Mouse (Mus musculus) midbrain, postnatal 0 days (tissue): Measurements from ENCODE around the gene Slc25a39. TPM values are rescaled to one million over a fixed set of nuclear protein-coding genes. Genes with fewer than 3 reads are reported as not detected.
A peak's percentile ranks its signal among the peaks of the same experiment; 100 is the strongest.

ENCODE experiments used
- ATAC-seq: fragments of 200-750 bp; cut with Nextera tagmentation; 2 replicates; pipeline ENCODE4 v1.8.0; 2017; ENCODE audit warnings: moderate number of reproducible peaks, mild to moderate bottlenecking, moderate TSS enrichment, moderate library complexity; ENCODE audit not compliant: low FRiP score
- DNase-seq: peaks from one replicate; pipeline ENCODE4 v3.0.0-alpha.2; 2015; ENCODE audit warnings: low spot score
- H3K27ac ChIP-seq: fragments of 300-500 bp; sonication (generic); 2 replicates; pipeline ENCODE4 v1.5.1; 2014; ENCODE audit warnings: low read depth, mild to moderate bottlenecking, low read length, mixed read lengths
- H3K27me3 ChIP-seq: fragments of 300-500 bp; sonication (generic); 2 replicates; pipeline ENCODE4 v1.6.1; 2014; ENCODE audit warnings: low read length, control low read depth, mixed read lengths; ENCODE audit not compliant: insufficient read depth
- H3K36me3 ChIP-seq: fragments of 300-500 bp; sonication (generic); 2 replicates; pipeline ENCODE4 v1.6.1; 2014; ENCODE audit warnings: low read length, control low read depth, mixed read lengths; ENCODE audit not compliant: insufficient read depth
- H3K4me1 ChIP-seq: fragments of 300-500 bp; sonication (generic); 2 replicates; pipeline ENCODE4 v1.6.1; 2014; ENCODE audit warnings: mild to moderate bottlenecking, control low read depth, antibody characterized with exemption, low read length, mixed read lengths; ENCODE audit not compliant: insufficient read depth
- H3K4me2 ChIP-seq: fragments of 300-500 bp; sonication (generic); 2 replicates; pipeline ENCODE4 v1.6.1; 2014; ENCODE audit warnings: low read depth, mild to moderate bottlenecking, low read length, mixed read lengths; ENCODE audit not compliant: poor library complexity, severe bottlenecking
- H3K4me3 ChIP-seq: fragments of 300-500 bp; sonication (generic); 2 replicates; pipeline ENCODE4 v1.5.1; 2014; ENCODE audit warnings: low read depth, mild to moderate bottlenecking, low read length, moderate library complexity
- H3K9ac ChIP-seq: fragments of 300-500 bp; sonication (generic); replicated peaks from 2 replicates; pipeline ENCODE4 v1.6.1; 2014; ENCODE audit warnings: mild to moderate bottlenecking, low read length, moderate library complexity, mixed read lengths; ENCODE audit not compliant: poor library complexity, severe bottlenecking
- H3K9me3 ChIP-seq: fragments of 300-500 bp; sonication (generic); 2 replicates; pipeline ENCODE4 v1.6.1; 2016; ENCODE audit warnings: low read length, control low read depth
- CTCF ChIP-seq: IDR thresholded peaks from 2 replicates; pipeline ENCODE4 v1.5.1; 2016; ENCODE audit warnings: antibody characterized with exemption, mild to moderate bottlenecking
- WGBS: fragments of 180-500 bp; shearing (Covaris S2); extraction: QIAGEN DNeasy Blood & Tissue Kit; methylation state at CpG from one replicate; pipeline ENCODE4 v1.1.7; 2014; 5-methylcytosine and 5-hydroxymethylcytosine counted together
- polyA plus RNA-seq: library from polyadenylated mRNA; unstranded; fragments of >200 nt; fragmentation: Nextera tagmentation; extraction: Ambion mirVana; gene quantifications from 2 replicates; pipeline ENCODE4 v1.2.1, GENCODE M21; 2015
- total RNA-seq: library from RNA; depleted of rRNA; stranded (reverse); fragments of >200 nt; gene quantifications from 2 replicates; pipeline ENCODE4 v1.2.3, GENCODE M21; 2014

The Slc25a39 gene
- total and polyA plus RNA-seq, 2 experiments from 2014 or later, result 132 to 176 TPM

DNA sequence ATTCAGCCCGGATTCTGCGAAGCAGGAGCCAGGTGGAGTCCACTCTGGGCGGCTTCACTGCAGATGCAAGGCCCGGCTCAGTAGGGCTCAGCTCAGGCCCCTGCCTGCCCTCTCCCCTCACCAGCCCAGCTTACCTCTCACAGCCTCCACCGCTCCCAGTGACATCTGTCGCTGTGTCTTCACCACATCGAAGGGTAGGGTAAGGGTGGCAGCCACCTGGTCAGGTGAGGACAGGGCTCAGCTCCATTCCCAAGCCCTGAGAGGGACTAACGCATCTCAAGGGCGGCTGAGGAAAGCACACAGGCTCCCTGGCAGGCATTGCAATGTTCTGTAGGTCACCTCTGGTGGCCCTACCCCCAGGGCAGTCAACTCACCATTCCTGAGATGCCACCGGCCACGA, 4.1 kb downstream of the Slc25a39 start:
- no peaks in the 10 kb centered on the region for H3K9me3 ChIP-seq
- no peaks in the 10 kb centered on the region for H3K27me3 ChIP-seq
- H3K4me3 ChIP-seq, result no peak overlapping the region
- WGBS, result 94% methylated on average over 11 of the region's 11 CpGs
- H3K9ac ChIP-seq, result no peak overlapping the region
- no peak for TF ChIP-seq CTCF
- peaks cover 52% of the 10 kb centered on the region for H3K36me3 ChIP-seq
- DNase-seq (no peak), ATAC-seq (no peak)
- H3K27ac ChIP-seq, result no peak overlapping the region
- H3K4me2 ChIP-seq, result no peak overlapping the region
- peaks cover 9% of the 10 kb centered on the region; the same call in 1 of the 2 replicates for H3K4me1 ChIP-seq

DNA sequence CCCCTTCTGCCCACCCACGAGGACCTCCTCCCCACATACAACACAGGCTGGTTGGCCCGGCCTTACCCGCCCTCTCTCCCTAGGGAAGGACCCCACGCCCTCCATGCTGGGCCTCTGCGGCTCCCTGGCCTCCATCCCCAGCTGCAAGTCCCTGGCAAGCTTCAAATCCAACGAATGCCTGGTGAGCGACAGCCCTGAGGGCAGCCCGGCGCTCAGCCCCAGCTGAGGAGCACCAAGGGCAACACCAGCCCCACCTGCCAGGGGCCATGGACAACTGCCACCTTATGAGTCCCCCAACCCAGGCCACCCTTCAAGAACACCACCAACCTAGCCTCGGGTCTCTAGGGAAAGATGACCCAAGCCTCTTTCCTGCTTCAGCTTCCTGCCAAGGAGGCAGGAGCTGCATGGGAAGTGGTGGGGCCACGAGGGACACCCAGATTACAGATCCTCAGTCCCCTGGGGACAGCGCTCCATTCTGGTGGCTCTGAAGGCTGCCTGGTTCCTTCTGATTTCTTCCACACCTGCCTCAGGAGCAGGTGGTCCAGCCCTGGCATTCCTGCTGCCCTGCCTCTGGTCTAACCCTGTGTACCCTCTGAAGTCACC, 5.7 kb downstream of the Slc25a39 start:
- H3K27me3 ChIP-seq, result no peaks in the 10 kb centered on the region
- H3K27ac ChIP-seq, result no peak overlapping the region
- H3K9ac ChIP-seq, result no peak overlapping the region
- H3K4me3 ChIP-seq, result no peak overlapping the region
- no peak for TF ChIP-seq CTCF
- ATAC-seq (no peak), DNase-seq (no peak)
- no peaks in the 10 kb centered on the region for H3K9me3 ChIP-seq
- peaks cover 56% of the 10 kb centered on the region for H3K36me3 ChIP-seq
- peaks cover 9% of the 10 kb centered on the region; the same call in 1 of the 2 replicates for H3K4me1 ChIP-seq
- WGBS, result 54% methylated on average over 12 of the region's 12 CpGs
- no peak overlapping the region for H3K4me2 ChIP-seq

GRCm38 (mm10) chr11:102400513-102401084, 7.1 kb downstream of the Slc25a39 start:
- no peak overlapping the region for H3K4me3 ChIP-seq
- no peaks in the 10 kb centered on the region for H3K27me3 ChIP-seq
- H3K4me1 ChIP-seq, result peaks cover 15% of the 10 kb centered on the region
- no peak overlapping the region for H3K9ac ChIP-seq
- TF ChIP-seq CTCF, result no peak
- 44% methylated on average over 12 of the region's 12 CpGs for WGBS
- no peak overlapping the region for H3K27ac ChIP-seq
- H3K36me3 ChIP-seq, result peaks cover 56% of the 10 kb centered on the region
- H3K9me3 ChIP-seq, result no peaks in the 10 kb centered on the region
- no peak for ATAC-seq
- H3K4me2 ChIP-seq, result no peak overlapping the region
- DNase-seq, result no peak

DNA sequence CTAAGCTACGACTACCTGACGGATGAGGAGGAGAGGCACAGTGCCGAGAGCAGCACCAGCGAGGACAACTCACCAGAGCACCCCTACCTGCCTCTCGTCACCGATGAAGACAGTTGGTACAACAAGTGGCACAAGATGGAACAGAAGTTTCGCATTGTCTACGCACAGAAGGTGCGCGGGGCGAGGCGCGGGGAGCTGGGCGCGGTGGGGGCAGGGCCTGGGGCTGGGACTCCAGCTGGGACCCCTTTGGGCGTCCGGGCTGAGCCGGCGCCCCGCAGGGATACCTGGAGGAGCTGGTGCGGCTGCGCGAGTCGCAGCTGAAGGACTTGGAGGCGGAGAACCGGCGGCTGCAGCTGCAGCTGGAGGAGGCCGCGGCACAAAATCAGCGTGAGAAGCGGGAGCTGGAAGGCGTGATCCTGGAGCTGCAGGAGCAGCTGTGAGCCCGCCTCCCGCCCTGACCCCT, 8.1 kb downstream of the Slc25a39 start:
- H3K27me3 ChIP-seq, result no peaks in the 10 kb centered on the region
- no peak for DNase-seq
- no peak for TF ChIP-seq CTCF
- no peak overlapping the region for H3K27ac ChIP-seq
- no peak for ATAC-seq
- WGBS, result 9% methylated on average over 34 of the region's 34 CpGs
- no peak overlapping the region for H3K4me2 ChIP-seq
- no peaks in the 10 kb centered on the region for H3K9me3 ChIP-seq
- peaks cover 52% of the 10 kb centered on the region for H3K36me3 ChIP-seq
- H3K4me3 ChIP-seq, result no peak overlapping the region
- H3K4me1 ChIP-seq, result peaks cover 19% of the 10 kb centered on the region
- no peak overlapping the region for H3K9ac ChIP-seq

DNA sequence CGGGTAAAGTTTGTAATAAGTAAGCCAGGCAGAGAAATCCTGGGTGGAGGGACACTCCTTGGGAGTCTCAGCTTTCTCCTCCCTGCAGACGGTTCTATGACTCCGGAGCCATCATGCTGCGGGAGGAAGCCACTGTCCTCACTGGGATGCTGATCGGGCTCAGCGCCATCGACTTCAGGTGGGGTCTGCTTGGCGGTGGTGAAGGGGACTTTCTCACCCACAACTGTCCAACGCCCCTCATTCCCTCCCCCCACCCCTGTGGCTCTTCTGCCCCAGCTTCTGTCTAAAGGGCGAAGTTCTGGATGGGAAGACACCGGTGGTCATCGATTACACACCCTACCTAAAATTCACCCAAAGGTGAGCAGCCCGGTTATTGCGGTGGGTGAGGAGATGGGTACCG, 8.6 kb downstream of the Slc25a39 start:
- H3K27me3 ChIP-seq, result no peaks in the 10 kb centered on the region
- peaks cover 48% of the 10 kb centered on the region for H3K36me3 ChIP-seq
- no peak for TF ChIP-seq CTCF
- H3K4me2 ChIP-seq, result no peak overlapping the region
- peaks cover 23% of the 10 kb centered on the region for H3K4me1 ChIP-seq
- H3K27ac ChIP-seq, result no peak overlapping the region
- H3K4me3 ChIP-seq, result no peak overlapping the region
- ATAC-seq (no peak), DNase-seq (no peak)
- H3K9me3 ChIP-seq, result no peaks in the 10 kb centered on the region
- no peak overlapping the region for H3K9ac ChIP-seq
- WGBS, result 28% methylated on average over 15 of the region's 15 CpGs

- no peak for TF ChIP-seq CTCF
- H3K9me3 ChIP-seq, result no peaks in the 10 kb centered on the region
- H3K36me3 ChIP-seq, result peaks cover 40% of the 10 kb centered on the region
- no peak overlapping the region for H3K4me2 ChIP-seq
- H3K4me1 ChIP-seq, result peaks cover 23% of the 10 kb centered on the region
- ATAC-seq (no peak), DNase-seq (peak; percentile 82)
- H3K9ac ChIP-seq, result no peak overlapping the region
- H3K4me3 ChIP-seq, result no peak overlapping the region
- no peak overlapping the region for H3K27ac ChIP-seq
- H3K27me3 ChIP-seq, result no peaks in the 10 kb centered on the region
- 76% methylated on average over 20 of the region's 20 CpGs for WGBS
Measured at GRCm38 (mm10) chr11:102398007-102398825, 9.5 kb downstream of the Slc25a39 start.
